Mouse (Mus musculus): ENCODE measurements around the gene Vmn2r4. TPM values are rescaled to one million over a fixed set of nuclear protein-coding genes. Genes with fewer than 3 reads are reported as not detected.
"Not testable (repeated sequence)": the region's sequence is repeated elsewhere in the genome, so short reads cannot be mapped to it uniquely, and the experiment has no call there.

The Vmn2r4 gene
- total RNA-seq (2022), result not detected

GRCm38 (mm10) chr3:64415268-64415667 is at the start of gene Vmn2r4:
Vmn2r4 (minus strand) TSS chr3:64415368.
- DNase-seq (ENCODE audit: low spot score in 2 of 2), result not testable (repeated sequence)

GRCm38 (mm10) chr3:64434261-64434660 is 19.1 kb upstream of the Vmn2r4 start:
- not testable (repeated sequence) for DNase-seq (ENCODE audit: low spot score in 2 of 2)

GRCm38 (mm10) chr3:64428117-64428798 is 13.1 kb upstream of the Vmn2r4 start:
- DNase-seq (ENCODE audit: low spot score in 2 of 2), result not testable (repeated sequence)

- not testable (repeated sequence) for DNase-seq (ENCODE audit: low spot score in 2 of 2)
These were observed 7.0 kb upstream of the Vmn2r4 start for GRCm38 (mm10) chr3:64422141-64422540.

- not testable (repeated sequence) for DNase-seq (ENCODE audit: low spot score in 2 of 2)
These were observed 2.3 kb upstream of the Vmn2r4 start for GRCm38 (mm10) chr3:64417477-64417876.

- not testable (repeated sequence) for DNase-seq (ENCODE audit: low spot score in 2 of 2)
These were observed 915 bp downstream of the Vmn2r4 start for GRCm38 (mm10) chr3:64414253-64414652.

- no peak for DNase-seq (ENCODE audit: low spot score in 2 of 2)
These were observed 55.7 kb downstream of the Vmn2r4 start for GRCm38 (mm10) chr3:64359286-64360035.

Other genes with a start within 250 kb of the Vmn2r4 start
- gene Vmn2r3, start 125.7 kb downstream of the Vmn2r4 start, total RNA-seq (2022), result not detected
- gene Vmn2r5, start 94.5 kb upstream of the Vmn2r4 start, total RNA-seq (2022), result not detected
- gene Vmn2r6, start 150.5 kb upstream of the Vmn2r4 start, total RNA-seq (2022), result under 1 TPM in 2 of 4 experiments, not detected in 2; 0.04 to 0.07 TPM